Mouse (Mus musculus): Measurements from ENCODE around the gene Gm36210.
A peak's percentile ranks its signal among the peaks of the same experiment; 100 is the strongest.

GRCm38 (mm10) chr7:4938456-4938855 lies 32.1 kb upstream of the Gm36210 start:
- TF ChIP-seq CTCF (IDR thresholded peaks at IDR 0.05; ENCODE audit: low read depth) (peak; percentile 95), EP300 (IDR thresholded peaks at IDR 0.05; ENCODE audit: low read depth) (no peak)

Measured in liver, postnatal 0 days (tissue).